Mouse (Mus musculus) cerebellum, adult 2 months (tissue): ENCODE measurements around the gene Npepl1.

Experiments used
- CTCF ChIP-seq: fragments of 200-500 bp; IDR thresholded peaks from 2 replicates; pipeline ENCODE4 v1.5.1; 2011; ENCODE audit warnings: low read depth, mild to moderate bottlenecking, control low read depth, low read length, moderate library complexity, borderline replicate concordance; ENCODE audit not compliant: insufficient read depth
- POLR2A ChIP-seq: fragments of 200-500 bp; IDR thresholded peaks from 2 replicates; pipeline ENCODE4 v1.6.1; 2011; ENCODE audit warnings: low read length, control low read depth, borderline replicate concordance; ENCODE audit not compliant: insufficient read depth

DNA sequence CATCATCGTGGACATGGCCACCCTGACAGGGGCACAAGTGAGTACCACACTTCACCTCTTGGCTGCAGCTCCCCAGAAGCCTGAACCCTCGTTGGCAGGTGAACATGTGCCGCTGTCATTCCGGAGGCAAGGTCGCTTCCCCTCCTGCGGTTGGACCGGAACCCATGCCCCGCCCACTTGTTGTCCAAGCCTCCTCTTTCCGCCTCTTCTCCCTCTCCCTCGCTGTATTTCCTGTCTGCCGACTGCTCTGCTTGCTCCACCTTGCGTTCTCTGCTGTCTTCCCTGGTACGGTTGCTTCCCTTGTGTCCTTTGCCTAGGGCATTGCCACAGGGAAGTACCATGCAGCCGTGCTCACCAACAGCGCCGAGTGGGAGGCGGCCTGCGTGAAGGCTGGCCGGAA lies 10.5 kb downstream of the Npepl1 start:
- TF ChIP-seq CTCF = no peak
- TF ChIP-seq POLR2A = no peak
